Mouse (Mus musculus): ENCODE results near the gene Ptprr. TPM values are rescaled to one million over a fixed set of nuclear protein-coding genes. Genes with fewer than 3 reads are reported as not detected.

The Ptprr gene
- not detected for polyA plus RNA-seq (2017; shearing (Covaris generic))

GRCm38 (mm10) chr10:116017845-116018479 lies at the start of gene Ptprr:
Gene Ptprr, plus strand, starts transcription at chr10:116018213.

GRCm38 (mm10) chr10:116113867-116114474 lies 96.0 kb downstream of the Ptprr start, which contains the start of gene 4933416C03Rik:
Gene 4933416C03Rik, minus strand, starts transcription at chr10:116113917.

DNA sequence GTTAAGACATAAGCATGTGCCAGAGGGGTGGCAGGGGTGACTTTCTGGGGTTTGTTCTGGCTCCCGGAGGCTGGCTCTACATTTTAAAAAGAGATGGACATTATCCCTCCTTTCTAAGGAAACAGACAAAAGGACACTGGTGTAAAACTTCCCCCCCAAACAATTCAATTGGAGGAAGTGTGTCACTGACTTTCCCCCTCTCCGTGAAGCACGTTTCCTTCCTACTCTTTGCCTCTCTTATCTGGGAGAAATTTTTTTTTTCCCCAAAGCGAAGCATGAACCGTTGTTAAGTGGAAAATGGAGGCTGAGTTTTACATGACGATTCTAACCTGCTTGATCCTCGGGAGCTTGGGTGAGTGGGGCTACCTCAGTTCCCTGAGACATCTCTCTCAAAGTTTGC lies 257.3 kb downstream of the Ptprr start, which contains the start of gene Ptprb:
Gene Ptprb, plus strand, starts transcription at position 244 of the 400 bp plus-strand sequence.

Other genes starting within 250 kb of the Ptprr start
- gene Tspan8, start 201.4 kb upstream of the Ptprr start, polyA plus RNA-seq (2017; shearing (Covaris generic)): not detected
- gene 4933416C03Rik, start 95.7 kb downstream of the Ptprr start, polyA plus RNA-seq (2017; shearing (Covaris generic)): not detected

Measured in CD4-positive, CD25-positive, alpha-beta regulatory T cell, adult 9 weeks (primary cell).